Mouse (Mus musculus) CH12.LX (cell line): ENCODE data around the gene Zc3h7b.

Source experiments
- KAT2A ChIP-seq: IDR thresholded peaks from 2 replicates; pipeline ENCODE4 v1.6.1; 2012; ENCODE audit warnings: low read length, improper control_type of control experiment, inconsistent platforms; ENCODE audit not compliant: insufficient replicate concordance
- MAZ ChIP-seq: IDR thresholded peaks from 2 replicates; pipeline ENCODE4 v1.6.1; 2012; ENCODE audit warnings: low read depth, mild to moderate bottlenecking, inconsistent platforms, low read length, improper control_type of control experiment, moderate library complexity
- POLR2A ChIP-seq: IDR thresholded peaks from 2 replicates; pipeline ENCODE4 v1.6.1; 2011; ENCODE audit warnings: low read depth, mild to moderate bottlenecking, improper control_type of control experiment, low read length
- USF1 ChIP-seq: IDR thresholded peaks from 2 replicates; pipeline ENCODE4 v1.6.1; 2014; ENCODE audit warnings: low read depth, mild to moderate bottlenecking, inconsistent platforms, low read length, improper control_type of control experiment
- ZMIZ1 ChIP-seq: IDR thresholded peaks from 2 replicates; pipeline ENCODE4 v1.6.1; 2012; ENCODE audit warnings: low read depth, mild to moderate bottlenecking, inconsistent platforms, low read length, improper control_type of control experiment

DNA sequence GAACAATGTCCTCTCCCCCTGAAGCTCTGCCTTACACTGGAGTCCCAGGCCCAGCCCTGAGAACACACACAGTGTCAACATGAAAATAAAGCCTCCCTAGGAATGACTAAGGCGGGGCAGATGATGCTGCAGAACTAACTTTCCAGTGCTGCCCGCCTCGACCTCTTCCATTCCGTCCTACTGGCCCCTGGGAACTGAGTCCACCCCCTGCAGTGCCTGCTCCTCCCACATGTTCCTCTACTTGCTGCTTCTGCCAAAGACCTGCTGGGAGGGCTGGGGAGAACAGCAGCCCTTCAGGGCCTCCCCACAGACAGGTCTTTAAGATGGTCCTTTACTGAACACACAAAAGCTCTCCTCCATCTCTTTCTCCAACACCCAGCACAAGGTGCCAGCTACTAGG, 34.1 kb upstream of the Zc3h7b start:
- TF ChIP-seq ZMIZ1 (no peak), POLR2A (no peak), USF1 (no peak), MAZ (no peak), KAT2A (no peak)
